Mouse (Mus musculus): ENCODE data around the gene Gm11168. TPM values are rescaled to one million over a fixed set of nuclear protein-coding genes. Genes with fewer than 3 reads are reported as not detected.
"Not testable (repeated sequence)": the region's sequence is repeated elsewhere in the genome, so short reads cannot be mapped to it uniquely, and the experiment has no call there.

Gene Gm11168
- polyA plus RNA-seq, 1 experiment = not detected

GRCm38 (mm10) chr9:3019835-3020727, 16.9 kb downstream of the Gm11168 start:
- not testable (repeated sequence) for H3K4me3 ChIP-seq (replicated peaks; ENCODE audit: extremely low read depth, low read depth, low read length); H3K4me1 ChIP-seq (ENCODE audit: control insufficient read depth, insufficient read depth, low read length); DNase-seq
- 79% methylated on average over 17 of the region's 19 CpGs for WGBS

- not testable (repeated sequence) for H3K4me3 ChIP-seq (replicated peaks; ENCODE audit: extremely low read depth, low read depth, low read length); H3K4me1 ChIP-seq (ENCODE audit: control insufficient read depth, insufficient read depth, low read length)
- peak; percentile 8 for DNase-seq
- WGBS = 75% methylated on average over 11 of the region's 13 CpGs
Measured at GRCm38 (mm10) chr9:3022316-3023008, 19.3 kb downstream of the Gm11168 start.

GRCm38 (mm10) chr9:3023312-3023984, 20.3 kb downstream of the Gm11168 start, which contains the start of gene Gm10718:
Gm10718 (plus strand) TSS chr9:3023547.
- 77% methylated on average over 12 of the region's 13 CpGs for WGBS

GRCm38 (mm10) chr9:3023985-3024648, 21.0 kb downstream of the Gm11168 start:
- 79% methylated on average over 16 of the region's 16 CpGs for WGBS
- H3K4me3 ChIP-seq (replicated peaks; ENCODE audit: extremely low read depth, low read depth, low read length); H3K4me1 ChIP-seq (ENCODE audit: control insufficient read depth, insufficient read depth, low read length): not testable (repeated sequence)
- peak; percentile 50 for DNase-seq

More at GRCm38 (mm10) chr9:3023312-3023984, 20.3 kb downstream of the Gm11168 start, which contains the start of gene Gm10718:
- not testable (repeated sequence) for H3K4me3 ChIP-seq (replicated peaks; ENCODE audit: extremely low read depth, low read depth, low read length); DNase-seq; H3K4me1 ChIP-seq (ENCODE audit: control insufficient read depth, insufficient read depth, low read length)

GRCm38 (mm10) chr9:3024912-3025467, 21.8 kb downstream of the Gm11168 start, which contains the start of gene Gm10717:
Gm10717 (plus strand) TSS chr9:3025417.
- not testable (repeated sequence) for DNase-seq; H3K4me1 ChIP-seq (ENCODE audit: control insufficient read depth, insufficient read depth, low read length); H3K4me3 ChIP-seq (replicated peaks; ENCODE audit: extremely low read depth, low read depth, low read length)
- 74% methylated on average over 12 of the region's 12 CpGs for whole genome bisulfite sequencing

GRCm38 (mm10) chr9:3025653-3026052, 22.5 kb downstream of the Gm11168 start:
- DNase-seq = peak; percentile 41
- H3K4me3 ChIP-seq (replicated peaks; ENCODE audit: extremely low read depth, low read depth, low read length); H3K4me1 ChIP-seq (ENCODE audit: control insufficient read depth, insufficient read depth, low read length): not testable (repeated sequence)
- 68% methylated on average over 5 of the region's 6 CpGs for WGBS

- 75% methylated on average over 5 of the region's 5 CpGs for WGBS
- not testable (repeated sequence) for H3K4me1 ChIP-seq (ENCODE audit: control insufficient read depth, insufficient read depth, low read length); H3K4me3 ChIP-seq (replicated peaks; ENCODE audit: extremely low read depth, low read depth, low read length); DNase-seq
Measured at GRCm38 (mm10) chr9:3026136-3026535, 23.0 kb downstream of the Gm11168 start.

GRCm38 (mm10) chr9:3026741-3027140, 23.6 kb downstream of the Gm11168 start:
- not testable (repeated sequence) for H3K4me3 ChIP-seq (replicated peaks; ENCODE audit: extremely low read depth, low read depth, low read length); H3K4me1 ChIP-seq (ENCODE audit: control insufficient read depth, insufficient read depth, low read length); DNase-seq
- WGBS = 68% methylated on average over 9 of the region's 9 CpGs

GRCm38 (mm10) chr9:3027200-3027599, 24.1 kb downstream of the Gm11168 start:
- H3K4me3 ChIP-seq (replicated peaks; ENCODE audit: extremely low read depth, low read depth, low read length); H3K4me1 ChIP-seq (ENCODE audit: control insufficient read depth, insufficient read depth, low read length); DNase-seq: not testable (repeated sequence)
- WGBS = 71% methylated on average over 9 of the region's 9 CpGs

GRCm38 (mm10) chr9:3029276-3030000, 26.3 kb downstream of the Gm11168 start:
- 67% methylated on average over 13 of the region's 16 CpGs for WGBS
- not testable (repeated sequence) for H3K4me3 ChIP-seq (replicated peaks; ENCODE audit: extremely low read depth, low read depth, low read length); DNase-seq; H3K4me1 ChIP-seq (ENCODE audit: control insufficient read depth, insufficient read depth, low read length)

GRCm38 (mm10) chr9:3030677-3031318, 27.7 kb downstream of the Gm11168 start:
- WGBS = 55% methylated on average over 2 of the region's 10 CpGs
- not testable (repeated sequence) for DNase-seq; H3K4me1 ChIP-seq (ENCODE audit: control insufficient read depth, insufficient read depth, low read length); H3K4me3 ChIP-seq (replicated peaks; ENCODE audit: extremely low read depth, low read depth, low read length)

GRCm38 (mm10) chr9:3034299-3034698, 31.2 kb downstream of the Gm11168 start, which contains the start of gene Gm17535:
Gm17535 (plus strand) TSS chr9:3034599.
- not testable (repeated sequence) for DNase-seq; H3K4me1 ChIP-seq (ENCODE audit: control insufficient read depth, insufficient read depth, low read length); H3K4me3 ChIP-seq (replicated peaks; ENCODE audit: extremely low read depth, low read depth, low read length)
- WGBS = 67% methylated on average over 1 of the region's 8 CpGs

GRCm38 (mm10) chr9:3036577-3036976, 33.4 kb downstream of the Gm11168 start, which contains the start of gene Gm10715:
Gm10715 (plus strand) TSS chr9:3036877.
- 78% methylated on average over 8 of the region's 8 CpGs for WGBS
- H3K4me3 ChIP-seq (replicated peaks; ENCODE audit: extremely low read depth, low read depth, low read length); H3K4me1 ChIP-seq (ENCODE audit: control insufficient read depth, insufficient read depth, low read length); DNase-seq: not testable (repeated sequence)

Measured in lung, adult 2 months (tissue).